Mouse (Mus musculus) lung, postnatal 4 days (tissue): Measurements from ENCODE around the gene Gm21904.
"Not testable (repeated sequence)": the region's sequence is repeated elsewhere in the genome, so short reads cannot be mapped to it uniquely, and the experiment has no call there.

ENCODE experiments used
- DNase-seq, 2 experiments: peaks; one replicate each; pipeline ENCODE4 v3.0.0; 2021

Gm21904 gene

GRCm38 (mm10) chrY:17846166-17846565 lies at the start of gene Gm21904:
Gm21904 (minus strand) TSS chrY:17846266.
- not testable (repeated sequence) for DNase-seq

GRCm38 (mm10) chrY:17874441-17874840 lies 28.4 kb upstream of the Gm21904 start, which contains the start of the genes Gm20772 and Gm20831:
Gm20772 (plus strand) TSS chrY:17874741.
Gm20831 (plus strand) TSS chrY:17874741.
- DNase-seq: not testable (repeated sequence)
